Mouse (Mus musculus) kidney, adult 2 months (tissue): ENCODE data around the gene Acbd6.

Source experiments
- CTCF ChIP-seq: fragments of 200-500 bp; conservative IDR thresholded peaks from 2 replicates; pipeline ENCODE4 v1.5.1; 2011; ENCODE audit warnings: low read depth, mild to moderate bottlenecking, control low read depth, low read length, moderate library complexity, mixed read lengths; ENCODE audit not compliant: insufficient read depth, insufficient read length
- POLR2A ChIP-seq: fragments of 200-500 bp; IDR thresholded peaks from one replicate; pipeline ENCODE4 v1.6.1; 2011; ENCODE audit warnings: low read depth, low read length, control low read depth

DNA sequence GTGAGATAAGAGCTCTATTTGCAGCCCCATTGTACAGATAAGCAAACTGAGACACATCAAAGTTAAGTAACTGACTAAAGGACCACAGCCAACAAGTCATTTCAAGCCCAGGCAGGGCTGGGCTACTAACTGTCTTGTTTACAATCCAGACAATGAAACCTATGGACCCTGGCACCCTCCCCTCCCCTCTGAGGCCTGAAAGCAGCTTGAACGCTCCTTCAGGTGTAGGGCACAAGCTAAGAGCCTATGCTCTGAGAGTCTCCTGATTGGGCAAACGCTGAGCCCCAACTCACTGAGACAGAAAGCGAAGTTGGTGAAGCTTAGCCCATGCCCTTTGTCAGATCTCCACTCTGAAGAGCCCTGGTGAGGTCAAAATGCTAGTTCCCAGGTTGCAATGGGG lies 166.4 kb downstream of the Acbd6 start:
- TF ChIP-seq CTCF, result no peak
- no peak for TF ChIP-seq POLR2A
